Mouse (Mus musculus) erythroblast, embryonic 14.5 days (primary cell): ENCODE results near the gene Dlg5.

Experiments used
- GATA1 ChIP-seq: IDR thresholded peaks from 2 replicates; pipeline ENCODE4 v1.6.1; 2012; ENCODE audit warnings: low read length, inconsistent platforms, mixed read lengths
- TAL1 ChIP-seq: IDR thresholded peaks from 3 replicates; pipeline ENCODE4 v1.6.1; 2012; ENCODE audit warnings: low read length, inconsistent platforms, mixed read lengths

GRCm38 (mm10) chr14:24227015-24227414, 18.7 kb downstream of the Dlg5 start:
- TF ChIP-seq TAL1 (no peak), GATA1 (no peak)
